Mouse (Mus musculus): ENCODE results near the gene Elmod2.

DNA sequence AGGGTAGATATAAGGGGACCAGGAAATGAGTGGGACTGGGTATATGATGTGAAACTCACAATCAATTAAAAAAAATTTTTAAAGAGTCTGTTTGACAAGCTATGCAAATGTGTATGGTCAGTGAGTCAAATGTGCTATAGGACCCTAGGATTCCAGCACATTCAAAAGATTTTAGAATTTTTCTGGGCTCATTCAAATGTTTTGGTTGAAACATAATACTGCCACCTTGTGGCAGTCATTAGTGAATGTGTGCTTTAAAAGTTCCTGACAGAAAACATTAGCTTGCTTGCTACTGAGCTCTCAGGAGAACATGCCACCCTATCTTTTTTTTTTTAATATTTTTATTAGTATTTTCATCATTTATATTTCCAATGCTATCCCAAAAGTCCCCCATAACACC is 10.4 kb upstream of the Elmod2 start:
- TF ChIP-seq POLR2A (IDR thresholded peaks at IDR 0.05; ENCODE audit: low read depth, low read length) (no peak), EP300 (IDR thresholded peaks at IDR 0.05; ENCODE audit: low read length) (no peak), CTCF (conservative IDR thresholded peaks at IDR 0.05 in 1 of 2, IDR thresholded peaks at IDR 0.05 in 1 of 2; ENCODE audit: low read depth in 2 of 2, low read length in 2 of 2) (peak in 1 of 2 experiments; percentile 73; a peak in 2 of 4 replicates), GABPA (IDR thresholded peaks at IDR 0.05; ENCODE audit: insufficient replicate concordance, low read depth, low read length) (no peak), MAFK (IDR thresholded peaks at IDR 0.05; ENCODE audit: insufficient replicate concordance, low read length) (no peak), ETS1 (conservative IDR thresholded peaks at IDR 0.05; ENCODE audit: low read depth, low read length) (no peak), KAT2A (IDR thresholded peaks at IDR 0.05; ENCODE audit: insufficient replicate concordance, low read length) (no peak), USF1 (IDR thresholded peaks at IDR 0.05; ENCODE audit: low read depth, low read length) (no peak), RAD21 (IDR thresholded peaks at IDR 0.05; ENCODE audit: low read depth, low read length) (peak; percentile 67), BHLHE40 (IDR thresholded peaks at IDR 0.05; ENCODE audit: low read depth, low read length) (no peak), CHD1 (IDR thresholded peaks at IDR 0.05; ENCODE audit: low read depth, low read length) (no peak)
